Mouse (Mus musculus) heart, adult 2 months (tissue): ENCODE measurements around the gene Krt77.

Experiments used
- CTCF ChIP-seq: fragments of 200-600 bp; IDR thresholded peaks from 2 replicates; pipeline ENCODE4 v1.8.1; 2022; ENCODE audit warnings: antibody characterized with exemption, mild to moderate bottlenecking, moderate library complexity
- EP300 ChIP-seq: fragments of 200-500 bp; IDR thresholded peaks from 2 replicates; pipeline ENCODE4 v1.6.1; 2011; ENCODE audit warnings: low read depth, low read length, control low read depth; ENCODE audit not compliant: insufficient read depth
- POLR2A ChIP-seq: fragments of 200-500 bp; IDR thresholded peaks from 2 replicates; pipeline ENCODE4 v1.6.1; 2011; ENCODE audit warnings: mild to moderate bottlenecking, low read depth, low read length, control low read depth; ENCODE audit not compliant: insufficient read depth

DNA sequence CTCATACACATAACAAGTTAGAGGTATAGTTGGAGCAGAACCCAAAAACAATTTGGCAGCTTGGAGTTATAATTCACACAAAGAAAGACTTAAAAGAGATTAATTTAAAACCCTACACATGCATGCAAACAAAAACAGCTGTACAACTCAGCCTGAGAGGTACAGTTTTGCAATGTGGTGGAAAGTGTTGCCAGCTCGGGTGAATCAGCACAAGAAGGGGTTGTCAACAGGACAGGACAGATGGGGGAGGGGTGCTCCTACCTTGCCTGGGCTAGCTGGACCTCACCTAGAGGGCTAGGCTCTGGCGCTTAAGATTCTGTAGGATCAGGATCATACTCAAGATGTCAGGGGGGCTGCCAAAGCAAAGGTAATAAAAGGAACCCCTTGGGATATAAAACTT lies 8.5 kb upstream of the Krt77 start:
- no peak for TF ChIP-seq CTCF
- no peak for TF ChIP-seq POLR2A
- TF ChIP-seq EP300, result no peak
